Mouse (Mus musculus) liver, embryonic 15.5 days (tissue): ENCODE results near the gene Epha6. TPM values are rescaled to one million over a fixed set of nuclear protein-coding genes. Genes with fewer than 3 reads are reported as not detected.

ENCODE experiments used
- ATAC-seq: fragments of 200-750 bp; cut with Nextera tagmentation; 2 replicates; pipeline ENCODE4 v1.8.0; 2017; ENCODE audit warnings: moderate number of reproducible peaks, mild to moderate bottlenecking, moderate library complexity; ENCODE audit not compliant: insufficient read depth
- H3K27ac ChIP-seq: fragments of 300-500 bp; sonication (generic); replicated peaks from 2 replicates; pipeline ENCODE4 v1.5.1; 2015; ENCODE audit warnings: mild to moderate bottlenecking, inconsistent platforms
- H3K27me3 ChIP-seq: fragments of 300-500 bp; sonication (generic); 2 replicates; pipeline ENCODE4 v1.6.1; 2015; ENCODE audit warnings: mild to moderate bottlenecking, inconsistent platforms
- H3K36me3 ChIP-seq: fragments of 300-500 bp; sonication (generic); replicated peaks from 2 replicates; pipeline ENCODE4 v1.6.1; 2015; ENCODE audit warnings: moderate library complexity, mild to moderate bottlenecking, inconsistent platforms
- H3K4me1 ChIP-seq: fragments of 300-500 bp; sonication (generic); replicated peaks from 2 replicates; pipeline ENCODE4 v1.6.1; 2015; ENCODE audit warnings: inconsistent platforms
- H3K4me2 ChIP-seq: fragments of 300-500 bp; sonication (generic); 2 replicates; pipeline ENCODE4 v1.6.1; 2015; ENCODE audit warnings: moderate library complexity, mild to moderate bottlenecking, inconsistent platforms
- H3K4me3 ChIP-seq: fragments of 300-500 bp; sonication (generic); replicated peaks from 2 replicates; pipeline ENCODE4 v1.5.1; 2015; ENCODE audit warnings: mild to moderate bottlenecking, inconsistent platforms
- H3K9ac ChIP-seq: fragments of 300-500 bp; sonication (generic); 2 replicates; pipeline ENCODE4 v1.6.1; 2015; ENCODE audit warnings: moderate library complexity, mild to moderate bottlenecking, inconsistent platforms
- H3K9me3 ChIP-seq: fragments of 300-500 bp; sonication (generic); replicated peaks from 2 replicates; pipeline ENCODE4 v1.6.1; 2016; ENCODE audit warnings: inconsistent platforms
- WGBS: fragments of 180-500 bp; shearing (Covaris S2); methylation state at CpG from one replicate; pipeline ENCODE4 v1.1.7; 2015; ENCODE audit warnings: mixed read lengths; ENCODE audit not compliant: insufficient replicate concordance; 5-methylcytosine and 5-hydroxymethylcytosine counted together
- microRNA-seq: library from miRNA; unstranded; fragments of <30 nt; microRNA quantifications from one replicate; pipeline ENCODE4, GENCODE M21; 2016
- polyA plus RNA-seq: library from polyadenylated mRNA; unstranded; fragments of >200 nt; fragmentation: Nextera tagmentation; extraction: Ambion mirVana; gene quantifications from 2 replicates; pipeline ENCODE4 v1.2.1, GENCODE M21; 2015

Epha6 gene
- polyA plus RNA-seq, 1 experiment from 2014 or later, result not detected

- H3K27me3 ChIP-seq, result peaks cover 3% of the 10 kb centered on the region; the same call in 1 of the 2 replicates
- no peak overlapping the region for H3K9ac ChIP-seq
- peaks cover 11% of the 10 kb centered on the region for H3K4me1 ChIP-seq
- ATAC-seq, result no peak
- H3K36me3 ChIP-seq, result no peaks in the 10 kb centered on the region
- no peaks in the 10 kb centered on the region for H3K9me3 ChIP-seq
- 0 out of 2 replicates have a peak overlapping the region, but pooled peaks have one; percentile 87 for H3K4me2 ChIP-seq
- no peak overlapping the region for H3K4me3 ChIP-seq
- 80% methylated on average over 3 of the region's 3 CpGs for WGBS
- H3K27ac ChIP-seq, result no peak overlapping the region
Observed at GRCm38 (mm10) chr16:59639985-59640384, 965.3 kb downstream of the Epha6 start.

GRCm38 (mm10) chr16:59639102-59639691 lies 966.1 kb downstream of the Epha6 start, which contains the start of gene Arl6:
Gene Arl6, minus strand, starts transcription at chr16:59639391.
- peaks cover 11% of the 10 kb centered on the region for H3K4me1 ChIP-seq
- under 1% methylated on average over 46 of the region's 46 CpGs for WGBS
- peak; percentile 95 for ATAC-seq

GRCm38 (mm10) chr16:59634598-59634997 lies 970.7 kb downstream of the Epha6 start:
- no peak overlapping the region for H3K27ac ChIP-seq
- H3K36me3 ChIP-seq, result no peaks in the 10 kb centered on the region
- H3K4me1 ChIP-seq, result peaks cover 10% of the 10 kb centered on the region
- H3K9ac ChIP-seq, result no peak overlapping the region
- no peak overlapping the region for H3K4me3 ChIP-seq
- H3K27me3 ChIP-seq, result no peaks in the 10 kb centered on the region; the same call in 1 of the 2 replicates
- ATAC-seq, result no peak
- no peak overlapping the region for H3K4me2 ChIP-seq
- H3K9me3 ChIP-seq, result no peaks in the 10 kb centered on the region
- 64% methylated on average over 2 of the region's 2 CpGs for WGBS

More at GRCm38 (mm10) chr16:59639102-59639691, 966.1 kb downstream of the Epha6 start, which contains the start of gene Arl6:
- Histone ChIP-seq H3K9ac (peak within 1 kb of the TSS; percentile 43; the same call in 1 of the 2 replicates), H3K36me3 (no peaks in the 10 kb centered on the region), H3K4me3 (peak within 1 kb of the TSS; percentile 74), H3K27ac (peak within 1 kb of the TSS; percentile 88), H3K27me3 (peaks cover 3% of the 10 kb centered on the region; the same call in 1 of the 2 replicates), H3K9me3 (no peaks in the 10 kb centered on the region), H3K4me2 (peak within 1 kb of the TSS; percentile 87)

DNA sequence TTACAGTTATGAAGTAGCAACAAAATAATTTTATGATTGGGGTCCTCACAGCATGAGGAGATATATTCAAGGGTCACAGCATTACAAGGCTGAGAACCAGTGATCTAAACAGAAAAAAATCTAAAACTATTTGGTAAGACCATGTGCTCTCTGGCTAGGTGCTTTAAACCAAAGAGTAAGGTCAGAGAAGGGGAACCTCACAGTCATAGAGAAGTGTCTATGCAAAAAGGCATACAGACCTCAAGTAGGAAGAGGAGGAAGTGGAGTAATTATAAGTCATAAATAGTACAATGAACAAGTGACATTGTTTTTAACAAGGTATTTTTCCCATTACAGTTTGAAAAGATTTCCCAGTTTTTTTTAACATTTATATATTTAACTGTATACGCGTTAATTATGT lies 983.8 kb downstream of the Epha6 start:
- Histone ChIP-seq H3K27me3 (no peaks in the 10 kb centered on the region), H3K9ac (no peak overlapping the region), H3K27ac (no peak overlapping the region), H3K9me3 (no peaks in the 10 kb centered on the region), H3K4me2 (no peak overlapping the region), H3K36me3 (no peaks in the 10 kb centered on the region), H3K4me1 (no peaks in the 10 kb centered on the region), H3K4me3 (no peak overlapping the region)
- no peak for ATAC-seq
- WGBS, result 81% methylated on average over 2 of the region's 2 CpGs

GRCm38 (mm10) chr16:59617167-59617566 lies 988.2 kb downstream of the Epha6 start:
- H3K4me2 ChIP-seq, result no peak overlapping the region
- no peak overlapping the region for H3K4me3 ChIP-seq
- no peak overlapping the region for H3K27ac ChIP-seq
- 21% methylated on average over 3 of the region's 3 CpGs for WGBS
- no peaks in the 10 kb centered on the region for H3K27me3 ChIP-seq
- no peak overlapping the region for H3K9ac ChIP-seq
- ATAC-seq, result no peak
- no peaks in the 10 kb centered on the region for H3K4me1 ChIP-seq
- no peaks in the 10 kb centered on the region for H3K9me3 ChIP-seq
- H3K36me3 ChIP-seq, result no peaks in the 10 kb centered on the region

GRCm38 (mm10) chr16:59615675-59616074 lies 989.7 kb downstream of the Epha6 start:
- H3K9ac ChIP-seq, result no peak overlapping the region
- no peaks in the 10 kb centered on the region for H3K9me3 ChIP-seq
- no peaks in the 10 kb centered on the region for H3K36me3 ChIP-seq
- H3K27me3 ChIP-seq, result no peaks in the 10 kb centered on the region
- no peak overlapping the region for H3K4me2 ChIP-seq
- no peak overlapping the region for H3K4me3 ChIP-seq
- H3K27ac ChIP-seq, result no peak overlapping the region
- no peak for ATAC-seq
- H3K4me1 ChIP-seq, result no peaks in the 10 kb centered on the region
- WGBS, result 62% methylated on average over 3 of the region's 3 CpGs

- WGBS, result 30% methylated on average over 1 of the region's 1 CpGs
Observed at GRCm38 (mm10) chr16:59610750-59611149, 994.6 kb downstream of the Epha6 start.

DNA sequence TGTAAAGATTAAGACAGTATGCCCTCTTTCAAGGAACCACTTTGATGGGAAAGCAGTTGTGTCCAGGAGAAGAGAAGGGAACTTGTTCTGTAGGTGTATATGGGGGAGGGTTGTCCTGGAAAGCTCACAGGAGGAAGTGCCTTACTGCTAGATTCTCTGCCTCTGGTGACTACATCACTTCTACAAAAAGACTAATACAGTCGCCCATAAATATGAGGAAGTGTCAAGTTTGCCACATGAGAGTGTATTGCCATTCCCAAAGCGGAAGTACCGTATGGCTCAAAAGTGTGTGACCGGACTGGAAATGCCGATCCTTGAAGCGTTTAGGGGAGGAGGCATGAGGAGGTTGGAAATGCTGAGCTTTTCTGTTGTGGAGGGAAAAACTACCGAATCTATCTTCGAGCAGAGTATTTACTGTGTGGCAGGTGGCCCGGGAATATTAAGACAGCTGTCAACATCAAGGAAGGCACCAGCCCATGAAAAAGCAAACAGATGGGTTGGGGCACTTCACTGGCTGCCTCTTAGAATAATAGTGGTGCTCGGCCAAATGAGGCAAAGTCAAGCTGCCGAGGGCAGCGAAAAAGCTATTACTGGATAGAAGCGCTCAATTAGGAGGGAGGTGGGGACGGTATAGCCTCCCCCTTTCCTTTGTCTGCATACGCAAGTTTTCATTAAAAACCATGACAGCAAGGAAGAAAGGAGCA lies 1001.1 kb downstream of the Epha6 start:
- Histone ChIP-seq H3K36me3 (no peaks in the 10 kb centered on the region), H3K4me1 (no peaks in the 10 kb centered on the region), H3K9me3 (no peaks in the 10 kb centered on the region), H3K27ac (no peak overlapping the region), H3K4me2 (no peak overlapping the region), H3K4me3 (no peak overlapping the region), H3K9ac (no peak overlapping the region), H3K27me3 (peaks cover 28% of the 10 kb centered on the region)
- WGBS, result 43% methylated on average over 15 of the region's 15 CpGs
- ATAC-seq, result no peak

More at GRCm38 (mm10) chr16:59610750-59611149, 994.6 kb downstream of the Epha6 start:
- no peaks in the 10 kb centered on the region for H3K27me3 ChIP-seq
- H3K36me3 ChIP-seq, result no peaks in the 10 kb centered on the region
- no peak overlapping the region for H3K27ac ChIP-seq
- no peak overlapping the region for H3K9ac ChIP-seq
- ATAC-seq, result no peak
- no peak overlapping the region for H3K4me3 ChIP-seq
- no peaks in the 10 kb centered on the region for H3K9me3 ChIP-seq
- H3K4me2 ChIP-seq, result no peak overlapping the region
- no peaks in the 10 kb centered on the region for H3K4me1 ChIP-seq

Small RNA genes within 50 kb of the gene (microRNA-seq; reads per million reads assigned to microRNA genes)
- not detected for gene Gm24755
